Mouse (Mus musculus) midbrain, embryonic 14.5 days (tissue): ENCODE data around the gene Emc7. TPM values are rescaled to one million over a fixed set of nuclear protein-coding genes. Genes with fewer than 3 reads are reported as not detected.

ENCODE experiments used
- polyA plus RNA-seq: library from polyadenylated mRNA; unstranded; fragments of >200 nt; fragmentation: Nextera tagmentation; extraction: Ambion mirVana; gene quantifications from 2 replicates; pipeline ENCODE4 v1.2.1, GENCODE M21; 2014

Emc7 gene
- polyA plus RNA-seq, 1 experiment from 2014 or later, result 18.3 TPM

Other genes with a start within 250 kb of the Emc7 start
- 13.9 and 18.7 TPM in 2 replicates for gene Lpcat4, start 215.5 kb upstream of the Emc7 start, polyA plus RNA-seq
- 0.05 TPM in 1 of 2 replicates, not detected in the other for gene Nutm1, start 195.7 kb upstream of the Emc7 start, polyA plus RNA-seq
- gene Nop10, start 193.1 kb upstream of the Emc7 start, polyA plus RNA-seq, result 136 and 182 TPM in 2 replicates
- 18.6 and 25.9 TPM in 2 replicates for gene Slc12a6, start 189.2 kb upstream of the Emc7 start, polyA plus RNA-seq
- gene Gm21985, start 188.7 kb upstream of the Emc7 start, polyA plus RNA-seq, result not detected in 2 replicates
- gene Emc4, start 87.0 kb upstream of the Emc7 start, polyA plus RNA-seq, result 147 and 187 TPM in 2 replicates
- 33.3 and 39.0 TPM in 2 replicates for gene Katnbl1, start 75.8 kb upstream of the Emc7 start, polyA plus RNA-seq
- gene Chrm5, start 25.8 kb downstream of the Emc7 start, polyA plus RNA-seq, result 0.30 and 0.93 TPM in 2 replicates
- 3.2 and 4.5 TPM in 2 replicates for gene Aven, start 38.0 kb downstream of the Emc7 start, polyA plus RNA-seq